Mouse (Mus musculus): Measurements from ENCODE around the gene Zfp1. TPM values are rescaled to one million over a fixed set of nuclear protein-coding genes. Genes with fewer than 3 reads are reported as not detected.

The Zfp1 gene
- total and polyA plus RNA-seq, 2 experiments: 4.3 to 5.0 TPM

GRCm38 (mm10) chr8:111716603-111717487 lies 73.6 kb downstream of the Zfp1 start:
- peaks cover 10% of the 10 kb centered on the region; the same call in 1 of the 2 replicates for H3K4me1 ChIP-seq (ENCODE audit: control insufficient read depth, insufficient read depth, low read length)
- H3K36me3 ChIP-seq (ENCODE audit: control insufficient read depth, insufficient read depth, low read length): peaks cover 37% of the 10 kb centered on the region; the same call in 1 of the 2 replicates
- no peak for TF ChIP-seq POLR2A (IDR thresholded peaks at IDR 0.05; ENCODE audit: extremely low read depth, insufficient read depth, low read length)
- TF ChIP-seq CTCF (IDR thresholded peaks at IDR 0.05; ENCODE audit: low read depth, low read length): no peak
- H3K27me3 ChIP-seq (ENCODE audit: control insufficient read depth, insufficient read depth, low read length): no peaks in the 10 kb centered on the region
- WGBS: 68% methylated on average over 10 of the region's 10 CpGs
- DNase-seq (ENCODE audit: extremely low read depth, low read depth, low spot score): no peak
- peak overlapping the region; percentile 4 for H3K27ac ChIP-seq (replicated peaks; ENCODE audit: insufficient read depth, low read depth, low read length)
- H3K79me2 ChIP-seq (ENCODE audit: control insufficient read depth, insufficient read depth, low read length): peaks cover 39% of the 10 kb centered on the region
- H3K9ac ChIP-seq (ENCODE audit: low read depth, low read length): peak overlapping the region; percentile 9; the same call in 1 of the 2 replicates
- no peak overlapping the region for H3K4me3 ChIP-seq (ENCODE audit: insufficient read depth, low read depth, low read length)

GRCm38 (mm10) chr8:111717488-111717792 lies 74.2 kb downstream of the Zfp1 start:
- Histone ChIP-seq H3K27ac (replicated peaks; ENCODE audit: insufficient read depth, low read depth, low read length) (0 out of 2 replicates have a peak overlapping the region, but pooled peaks have one; percentile 16), H3K36me3 (ENCODE audit: control insufficient read depth, insufficient read depth, low read length) (peaks cover 34% of the 10 kb centered on the region; the same call in 1 of the 2 replicates), H3K9ac (ENCODE audit: low read depth, low read length) (no peak overlapping the region), H3K4me1 (ENCODE audit: control insufficient read depth, insufficient read depth, low read length) (peaks cover 10% of the 10 kb centered on the region; the same call in 1 of the 2 replicates), H3K4me3 (ENCODE audit: insufficient read depth, low read depth, low read length) (no peak overlapping the region), H3K27me3 (ENCODE audit: control insufficient read depth, insufficient read depth, low read length) (no peaks in the 10 kb centered on the region), H3K79me2 (ENCODE audit: control insufficient read depth, insufficient read depth, low read length) (peaks cover 39% of the 10 kb centered on the region)
- TF ChIP-seq POLR2A (IDR thresholded peaks at IDR 0.05; ENCODE audit: extremely low read depth, insufficient read depth, low read length) (no peak), CTCF (IDR thresholded peaks at IDR 0.05; ENCODE audit: low read depth, low read length) (no peak)
- 86% methylated on average over 4 of the region's 4 CpGs for WGBS
- DNase-seq (ENCODE audit: extremely low read depth, low read depth, low spot score): no peak

GRCm38 (mm10) chr8:111717866-111718265 lies 74.7 kb downstream of the Zfp1 start:
- peaks cover 34% of the 10 kb centered on the region; the same call in 1 of the 2 replicates for H3K36me3 ChIP-seq (ENCODE audit: control insufficient read depth, insufficient read depth, low read length)
- 24% methylated on average over 6 of the region's 6 CpGs for WGBS
- TF ChIP-seq CTCF (IDR thresholded peaks at IDR 0.05; ENCODE audit: low read depth, low read length) (peak; percentile 76), POLR2A (IDR thresholded peaks at IDR 0.05; ENCODE audit: extremely low read depth, insufficient read depth, low read length) (no peak)
- H3K79me2 ChIP-seq (ENCODE audit: control insufficient read depth, insufficient read depth, low read length): peaks cover 39% of the 10 kb centered on the region
- no peaks in the 10 kb centered on the region for H3K27me3 ChIP-seq (ENCODE audit: control insufficient read depth, insufficient read depth, low read length)
- 0 out of 2 replicates have a peak overlapping the region, but pooled peaks have one; percentile 16 for H3K27ac ChIP-seq (replicated peaks; ENCODE audit: insufficient read depth, low read depth, low read length)
- no peak overlapping the region for H3K9ac ChIP-seq (ENCODE audit: low read depth, low read length)
- DNase-seq (ENCODE audit: extremely low read depth, low read depth, low spot score): peak; percentile 53
- H3K4me3 ChIP-seq (ENCODE audit: insufficient read depth, low read depth, low read length): no peak overlapping the region
- peaks cover 10% of the 10 kb centered on the region; the same call in 1 of the 2 replicates for H3K4me1 ChIP-seq (ENCODE audit: control insufficient read depth, insufficient read depth, low read length)

- H3K4me1 ChIP-seq (ENCODE audit: control insufficient read depth, insufficient read depth, low read length): peaks cover 10% of the 10 kb centered on the region; the same call in 1 of the 2 replicates
- H3K36me3 ChIP-seq (ENCODE audit: control insufficient read depth, insufficient read depth, low read length): peaks cover 29% of the 10 kb centered on the region; the same call in 1 of the 2 replicates
- no peaks in the 10 kb centered on the region for H3K27me3 ChIP-seq (ENCODE audit: control insufficient read depth, insufficient read depth, low read length)
- peaks cover 41% of the 10 kb centered on the region for H3K79me2 ChIP-seq (ENCODE audit: control insufficient read depth, insufficient read depth, low read length)
- H3K9ac ChIP-seq (ENCODE audit: low read depth, low read length): no peak overlapping the region
- TF ChIP-seq POLR2A (IDR thresholded peaks at IDR 0.05; ENCODE audit: extremely low read depth, insufficient read depth, low read length) (no peak), CTCF (IDR thresholded peaks at IDR 0.05; ENCODE audit: low read depth, low read length) (no peak)
- H3K4me3 ChIP-seq (ENCODE audit: insufficient read depth, low read depth, low read length): no peak overlapping the region
- H3K27ac ChIP-seq (replicated peaks; ENCODE audit: insufficient read depth, low read depth, low read length): no peak overlapping the region
- no peak for DNase-seq (ENCODE audit: extremely low read depth, low read depth, low spot score)
- 60% methylated on average over 5 of the region's 5 CpGs for WGBS
Observed at GRCm38 (mm10) chr8:111718937-111719336, 75.7 kb downstream of the Zfp1 start.

GRCm38 (mm10) chr8:111720115-111720544 lies 76.9 kb downstream of the Zfp1 start:
- TF ChIP-seq POLR2A (IDR thresholded peaks at IDR 0.05; ENCODE audit: extremely low read depth, insufficient read depth, low read length) (no peak), CTCF (IDR thresholded peaks at IDR 0.05; ENCODE audit: low read depth, low read length) (no peak)
- 66% methylated on average over 4 of the region's 4 CpGs for WGBS
- Histone ChIP-seq H3K4me1 (ENCODE audit: control insufficient read depth, insufficient read depth, low read length) (peaks cover 18% of the 10 kb centered on the region), H3K27ac (replicated peaks; ENCODE audit: insufficient read depth, low read depth, low read length) (no peak overlapping the region), H3K79me2 (ENCODE audit: control insufficient read depth, insufficient read depth, low read length) (peaks cover 53% of the 10 kb centered on the region), H3K27me3 (ENCODE audit: control insufficient read depth, insufficient read depth, low read length) (no peaks in the 10 kb centered on the region), H3K36me3 (ENCODE audit: control insufficient read depth, insufficient read depth, low read length) (peaks cover 22% of the 10 kb centered on the region; the same call in 1 of the 2 replicates), H3K9ac (ENCODE audit: low read depth, low read length) (no peak overlapping the region), H3K4me3 (ENCODE audit: insufficient read depth, low read depth, low read length) (no peak overlapping the region)
- no peak for DNase-seq (ENCODE audit: extremely low read depth, low read depth, low spot score)

Other genes starting within 250 kb of the Zfp1 start
- gene Fa2h, start 249.6 kb upstream of the Zfp1 start, total RNA-seq (2014; rRNA removed): 0.09 TPM in 1 of 2 replicates, not detected in the other
- gene Fa2h, start 249.6 kb upstream of the Zfp1 start, polyA plus RNA-seq (2012; rRNA removed): 0.06 and 0.09 TPM in 2 replicates
- 4.8 and 5.4 TPM in 2 replicates for gene Wdr59, start 121.3 kb upstream of the Zfp1 start, total RNA-seq (2014; rRNA removed)
- gene Wdr59, start 121.3 kb upstream of the Zfp1 start, polyA plus RNA-seq (2012; rRNA removed): 4.9 and 5.3 TPM in 2 replicates
- gene Znrf1, start 107.3 kb upstream of the Zfp1 start, total RNA-seq (2014; rRNA removed): 13.8 and 19.9 TPM in 2 replicates
- gene Znrf1, start 107.3 kb upstream of the Zfp1 start, polyA plus RNA-seq (2012; rRNA removed): 35.9 and 44.3 TPM in 2 replicates
- gene Ldhd, start 13.0 kb upstream of the Zfp1 start, total RNA-seq (2014; rRNA removed): 84.5 and 91.7 TPM in 2 replicates
- 160 and 175 TPM in 2 replicates for gene Ldhd, start 13.0 kb upstream of the Zfp1 start, polyA plus RNA-seq (2012; rRNA removed)
- gene Ctrb1, start 47.6 kb downstream of the Zfp1 start, total RNA-seq (2014; rRNA removed): 50.9 and 134 TPM in 2 replicates
- 1.9 and 5.3 TPM in 2 replicates for gene Ctrb1, start 47.6 kb downstream of the Zfp1 start, polyA plus RNA-seq (2012; rRNA removed)
- gene Bcar1, start 100.4 kb downstream of the Zfp1 start, total RNA-seq (2014; rRNA removed): 11.3 and 18.0 TPM in 2 replicates
- 41.2 and 53.2 TPM in 2 replicates for gene Bcar1, start 100.4 kb downstream of the Zfp1 start, polyA plus RNA-seq (2012; rRNA removed)
- gene Cfdp1, start 210.9 kb downstream of the Zfp1 start, total RNA-seq (2014; rRNA removed): 27.6 and 40.7 TPM in 2 replicates
- 3.8 and 4.6 TPM in 2 replicates for gene Cfdp1, start 210.9 kb downstream of the Zfp1 start, polyA plus RNA-seq (2012; rRNA removed)
- gene Tmem170, start 233.3 kb downstream of the Zfp1 start, total RNA-seq (2014; rRNA removed): 5.0 and 7.9 TPM in 2 replicates
- gene Tmem170, start 233.3 kb downstream of the Zfp1 start, polyA plus RNA-seq (2012; rRNA removed): 3.3 and 3.8 TPM in 2 replicates

All from liver, adult 2 months (tissue).